In genomic region chr4:43045285-43045658, GRCm38 (mm10) we compare ENCODE assay signal across 8 mouse cellular contexts. TPM values are rescaled to one million over a fixed set of nuclear protein-coding genes. Genes with fewer than 3 reads are reported as not detected.
DNase-seq lines count a peak whose midpoint lies in the region; ATAC-seq and TF ChIP-seq lines count a peak whose summit lies in the region.

No protein-coding gene starts in this region.

- 5% methylated on average over 13 of the region's 13 CpGs for WGBS in lung, postnatal 0 days
- 3% methylated on average over 13 of the region's 13 CpGs for WGBS in forebrain, embryonic 11.5 days
- WGBS in limb, embryonic 11.5 days: 8% methylated on average over 13 of the region's 13 CpGs
- 3% methylated on average over 13 of the region's 13 CpGs for WGBS in small intestine, adult 2 months

- H3K27me3 ChIP-seq in lung, postnatal 0 days (replicated peaks; ENCODE audit: insufficient read depth, low read length): no peaks in the 10 kb centered on the region
- no peaks in the 10 kb centered on the region for H3K27me3 ChIP-seq in forebrain, embryonic 11.5 days (ENCODE audit: control insufficient read depth, insufficient read depth, low read length)
- H3K27me3 ChIP-seq in limb, embryonic 11.5 days (ENCODE audit: control insufficient read depth, insufficient read depth, low read length): no peaks in the 10 kb centered on the region
- no peaks in the 10 kb centered on the region for H3K27me3 ChIP-seq in small intestine, adult 2 months (ENCODE audit: control insufficient read depth, insufficient read depth, low read length)

- peak overlapping the region; percentile 91 for H3K27ac ChIP-seq in lung, postnatal 0 days (ENCODE audit: low read length)
- peak overlapping the region; percentile 99 for H3K27ac ChIP-seq in forebrain, embryonic 11.5 days (ENCODE audit: low read depth, low read length)
- H3K27ac ChIP-seq in limb, embryonic 11.5 days (replicated peaks; ENCODE audit: low read depth, low read length): no peak overlapping the region
- peak overlapping the region; percentile 58 for H3K27ac ChIP-seq in small intestine, adult 2 months (ENCODE audit: insufficient read depth, low read depth, low read length)

- no peak for DNase-seq in lung, postnatal 0 days (ENCODE audit: low spot score)
- no peak for DNase-seq in lung, postnatal 10 days
- no peak for DNase-seq in forebrain, embryonic 11.5 days (ENCODE audit: low spot score)
- DNase-seq in limb, embryonic 11.5 days (ENCODE audit: low spot score): no peak
- DNase-seq in right cerebral cortex, postnatal 14 days: no peak
- no peak for DNase-seq in ovary, postnatal 10 days (ENCODE audit: low spot score)
- no peak for DNase-seq in cerebellum, adult 8-10 months

- no peaks in the 10 kb centered on the region for H3K36me3 ChIP-seq in lung, postnatal 0 days (ENCODE audit: insufficient read depth, low read length)
- H3K36me3 ChIP-seq in forebrain, embryonic 11.5 days (ENCODE audit: control insufficient read depth, insufficient read depth, low read length): no peaks in the 10 kb centered on the region
- H3K36me3 ChIP-seq in limb, embryonic 11.5 days (ENCODE audit: control insufficient read depth, insufficient read depth, low read length): no peaks in the 10 kb centered on the region
- H3K36me3 ChIP-seq in small intestine, adult 2 months (ENCODE audit: control insufficient read depth, insufficient read depth, low read length): no peaks in the 10 kb centered on the region

- no peaks in the 10 kb centered on the region for H3K9me3 ChIP-seq in lung, postnatal 0 days (ENCODE audit: low read length)
- no peaks in the 10 kb centered on the region for H3K9me3 ChIP-seq in forebrain, embryonic 11.5 days (ENCODE audit: control insufficient read depth, low read length)
- no peaks in the 10 kb centered on the region for H3K9me3 ChIP-seq in limb, embryonic 11.5 days (ENCODE audit: control insufficient read depth, low read length)

- no peak for TF ChIP-seq POLR2A in small intestine, adult 2 months (IDR thresholded peaks at IDR 0.05; ENCODE audit: low read depth, low read length)

- TF ChIP-seq CTCF in lung, postnatal 0 days (IDR thresholded peaks at IDR 0.05): no peak
- TF ChIP-seq CTCF in small intestine, adult 2 months (IDR thresholded peaks at IDR 0.05; ENCODE audit: extremely low read depth, insufficient read length, insufficient replicate concordance, low read depth, low read length): no peak

- H3K9ac ChIP-seq in lung, postnatal 0 days (replicated peaks; ENCODE audit: low read depth): peak overlapping the region; percentile 43
- H3K9ac ChIP-seq in forebrain, embryonic 11.5 days (ENCODE audit: low read length): peak overlapping the region; percentile 70
- 0 out of 2 replicates have a peak overlapping the region, but pooled peaks have one; percentile 17 for H3K9ac ChIP-seq in limb, embryonic 11.5 days (ENCODE audit: low read length)

- no peak for TF ChIP-seq EP300 in lung, postnatal 0 days (IDR thresholded peaks at IDR 0.05)

- H3K4me2 ChIP-seq in lung, postnatal 0 days (replicated peaks; ENCODE audit: low read depth, low read length): peak overlapping the region; percentile 82
- H3K4me2 ChIP-seq in forebrain, embryonic 11.5 days (ENCODE audit: low read depth, low read length, severe bottlenecking): peak overlapping the region; percentile 89
- peak overlapping the region; percentile 64 for H3K4me2 ChIP-seq in limb, embryonic 11.5 days (ENCODE audit: low read depth, severe bottlenecking)

- ATAC-seq in lung, postnatal 0 days: no peak
- ATAC-seq in forebrain, embryonic 11.5 days (replicated peaks; ENCODE audit: low FRiP score): no peak; the same call in 1 of the 2 replicates
- peak; percentile 15; the same call in 1 of the 2 replicates for ATAC-seq in limb, embryonic 11.5 days (ENCODE audit: insufficient number of reproducible peaks, low FRiP score, low TSS enrichment, low read depth)

- H3K4me3 ChIP-seq in lung, postnatal 0 days (ENCODE audit: low read depth, low read length): peak overlapping the region; percentile 46
- H3K4me3 ChIP-seq in forebrain, embryonic 11.5 days (ENCODE audit: low read depth, low read length): peak overlapping the region; percentile 56
- peak overlapping the region; percentile 47 for H3K4me3 ChIP-seq in limb, embryonic 11.5 days (ENCODE audit: low read depth, low read length)
- H3K4me3 ChIP-seq in small intestine, adult 2 months (ENCODE audit: low read depth, low read length): peak overlapping the region; percentile 99

- peaks cover 11% of the 10 kb centered on the region; the same call in 1 of the 2 replicates for H3K4me1 ChIP-seq in lung, postnatal 0 days (ENCODE audit: insufficient read depth, low read depth, low read length)
- peaks cover 14% of the 10 kb centered on the region for H3K4me1 ChIP-seq in forebrain, embryonic 11.5 days (replicated peaks; ENCODE audit: control insufficient read depth, insufficient read depth, low read length)
- peaks cover 12% of the 10 kb centered on the region; the same call in 1 of the 2 replicates for H3K4me1 ChIP-seq in limb, embryonic 11.5 days (ENCODE audit: control insufficient read depth, insufficient read depth, low read length)
- H3K4me1 ChIP-seq in small intestine, adult 2 months (ENCODE audit: control insufficient read depth, insufficient read depth, insufficient read length, low read length): peaks cover 19% of the 10 kb centered on the region; the same call in 1 of the 2 replicates

RNA-seq across cellular contexts. Expression of gene Fam214b, which starts 0.7 kb away (rescaled TPM):
- 10.7 and 10.9 TPM in 2 replicates for polyA plus RNA-seq in lung, postnatal 0 days (2015; fragmentation: Nextera tagmentation; extraction: Ambion mirVana)
- polyA plus RNA-seq in forebrain, embryonic 11.5 days (2014; fragmentation: Nextera tagmentation; extraction: Ambion mirVana): 28.1 and 28.9 TPM in 2 replicates
- 6.0 and 6.5 TPM in 2 replicates for polyA plus RNA-seq in limb, embryonic 11.5 days (2014; fragmentation: Nextera tagmentation; extraction: Ambion mirVana)
- 36.1 and 70.5 TPM in 2 replicates for polyA plus RNA-seq in small intestine, adult 2 months (2012; rRNA removed)

RNA-seq across cellular contexts. Expression of gene Unc13b, which starts 13.5 kb away (rescaled TPM):
- 3.0 and 4.9 TPM in 2 replicates for polyA plus RNA-seq in lung, postnatal 0 days (2015; fragmentation: Nextera tagmentation; extraction: Ambion mirVana)
- 22.9 and 23.0 TPM in 2 replicates for polyA plus RNA-seq in forebrain, embryonic 11.5 days (2014; fragmentation: Nextera tagmentation; extraction: Ambion mirVana)
- 2.4 and 2.5 TPM in 2 replicates for polyA plus RNA-seq in limb, embryonic 11.5 days (2014; fragmentation: Nextera tagmentation; extraction: Ambion mirVana)
- polyA plus RNA-seq in small intestine, adult 2 months (2012; rRNA removed): 5.5 and 7.0 TPM in 2 replicates

RNA-seq across cellular contexts. Expression of gene Stoml2, which starts 13.8 kb away (rescaled TPM):
- 123 and 140 TPM in 2 replicates for polyA plus RNA-seq in lung, postnatal 0 days (2015; fragmentation: Nextera tagmentation; extraction: Ambion mirVana)
- 378 and 409 TPM in 2 replicates for polyA plus RNA-seq in forebrain, embryonic 11.5 days (2014; fragmentation: Nextera tagmentation; extraction: Ambion mirVana)
- polyA plus RNA-seq in limb, embryonic 11.5 days (2014; fragmentation: Nextera tagmentation; extraction: Ambion mirVana): 411 and 426 TPM in 2 replicates
- 38.7 and 62.8 TPM in 2 replicates for polyA plus RNA-seq in small intestine, adult 2 months (2012; rRNA removed)

RNA-seq across cellular contexts. Expression of gene Pigo, which starts 19.7 kb away (rescaled TPM):
- 9.5 and 9.8 TPM in 2 replicates for polyA plus RNA-seq in lung, postnatal 0 days (2015; fragmentation: Nextera tagmentation; extraction: Ambion mirVana)
- 25.8 and 26.1 TPM in 2 replicates for polyA plus RNA-seq in forebrain, embryonic 11.5 days (2014; fragmentation: Nextera tagmentation; extraction: Ambion mirVana)
- polyA plus RNA-seq in limb, embryonic 11.5 days (2014; fragmentation: Nextera tagmentation; extraction: Ambion mirVana): 21.7 and 22.7 TPM in 2 replicates
- 20.0 and 30.6 TPM in 2 replicates for polyA plus RNA-seq in small intestine, adult 2 months (2012; rRNA removed)

RNA-seq across cellular contexts. Expression of gene Fancg, which starts 35.0 kb away (rescaled TPM):
- polyA plus RNA-seq in lung, postnatal 0 days (2015; fragmentation: Nextera tagmentation; extraction: Ambion mirVana): 6.4 and 7.9 TPM in 2 replicates
- polyA plus RNA-seq in forebrain, embryonic 11.5 days (2014; fragmentation: Nextera tagmentation; extraction: Ambion mirVana): 24.6 and 24.7 TPM in 2 replicates
- polyA plus RNA-seq in limb, embryonic 11.5 days (2014; fragmentation: Nextera tagmentation; extraction: Ambion mirVana): 19.1 and 23.6 TPM in 2 replicates
- polyA plus RNA-seq in small intestine, adult 2 months (2012; rRNA removed): 3.9 and 9.5 TPM in 2 replicates

Comparison
In these comparisons a context has a peak if more than half of its experiments do, and no peak if none do; other contexts are left out.
1. H3K4me3 ChIP-seq: peak in every context shown above with its lines; median percentile 99 in small intestine, adult 2 months; 56 in forebrain, embryonic 11.5 days; 47 in limb, embryonic 11.5 days; 46 in lung, postnatal 0 days.
2. H3K9ac ChIP-seq: peak in every context shown above with its lines; median percentile 70 in forebrain, embryonic 11.5 days; 43 in lung, postnatal 0 days; 17 in limb, embryonic 11.5 days.